Mouse (Mus musculus) ES-E14 (cell line): ENCODE results near the gene Inf2. TPM values are rescaled to one million over a fixed set of nuclear protein-coding genes. Genes with fewer than 3 reads are reported as not detected.

Experiments used
- DNase-seq: peaks from one replicate; pipeline ENCODE4 v3.0.0-alpha.2; 2013; ENCODE audit warnings: low read depth, low spot score
- H3K27ac ChIP-seq: 2 replicates; pipeline ENCODE4 v1.5.1; 2012; ENCODE audit warnings: low read depth, mild to moderate bottlenecking, low read length, moderate library complexity, mixed read lengths; ENCODE audit not compliant: poor library complexity, insufficient read depth, severe bottlenecking
- H3K36me3 ChIP-seq: 2 replicates; pipeline ENCODE4 v1.6.1; 2012; ENCODE audit warnings: mild to moderate bottlenecking, low read length, moderate library complexity, mixed read lengths; ENCODE audit not compliant: control insufficient read depth, poor library complexity, insufficient read depth, severe bottlenecking
- H3K4me1 ChIP-seq, 2 experiments: fragments of 150-350 bp in 1 of 2; sonication (generic) in 1 of 2; 2 replicates each; pipeline ENCODE4 v1.6.1; 2012; ENCODE audit warnings: low read length in 2 of 2, mild to moderate bottlenecking in 1 of 2, mixed read lengths in 1 of 2; ENCODE audit not compliant: control insufficient read depth in 2 of 2, insufficient read depth in 2 of 2, poor library complexity in 1 of 2
- H3K4me3 ChIP-seq, 2 experiments: fragments of 150-350 bp in 1 of 2; sonication (generic) in 1 of 2; 2 replicates each; pipeline ENCODE4 v1.5.1; 2012; ENCODE audit warnings: low read length in 2 of 2, low read depth in 1 of 2, mild to moderate bottlenecking in 1 of 2, mixed read lengths in 1 of 2; ENCODE audit not compliant: insufficient read depth in 1 of 2, poor library complexity in 1 of 2, severe bottlenecking in 1 of 2
- H3K9ac ChIP-seq: 2 replicates; pipeline ENCODE4 v1.6.1; 2012; ENCODE audit warnings: low read depth, mild to moderate bottlenecking, low read length, mixed read lengths; ENCODE audit not compliant: poor library complexity, insufficient read depth, severe bottlenecking
- H3K9me3 ChIP-seq: fragments of 150-350 bp; sonication (generic); 2 replicates; pipeline ENCODE4 v1.6.1; 2012; ENCODE audit warnings: low read depth, mild to moderate bottlenecking, low read length; ENCODE audit not compliant: control insufficient read depth, insufficient read depth
- CHD2 ChIP-seq: IDR thresholded peaks from 2 replicates; pipeline ENCODE4 v1.6.1; 2014; ENCODE audit warnings: mild to moderate bottlenecking, low read depth, low read length, inconsistent platforms
- HCFC1 ChIP-seq: IDR thresholded peaks from 2 replicates; pipeline ENCODE4 v1.6.1; 2012; ENCODE audit warnings: low read length, inconsistent platforms, borderline replicate concordance; ENCODE audit not compliant: insufficient read depth
- MAFK ChIP-seq: IDR thresholded peaks from 2 replicates; pipeline ENCODE4 v1.6.1; 2014; ENCODE audit warnings: mild to moderate bottlenecking, low read depth, low read length, inconsistent platforms; ENCODE audit not compliant: insufficient read depth
- ZC3H11A ChIP-seq: IDR thresholded peaks from 2 replicates; pipeline ENCODE4 v1.6.1; 2012; ENCODE audit warnings: low read depth, mild to moderate bottlenecking, inconsistent platforms, low read length, borderline replicate concordance
- ZNF384 ChIP-seq: IDR thresholded peaks from 2 replicates; pipeline ENCODE4 v1.6.1; 2012; ENCODE audit warnings: low read depth, low read length, inconsistent platforms
- in situ Hi-C, 2 experiments: fragments of 600-800 bp; cut with MboI; formaldehyde crosslinking; loops; one replicate each; pipeline ENCODE4 v1.15.1; 2025; ENCODE audit warnings: low sequenced_read_pairs in 2 of 2, inconsistent platforms in 1 of 2; ENCODE audit not compliant: unreplicated experiment in 2 of 2
- total RNA-seq: library from RNA; depleted of rRNA; stranded (reverse); fragments of 300-350 nt; gene quantifications from 2 replicates; pipeline ENCODE4 v1.2.3, GENCODE M21; 2012; rRNA removed

Gene Inf2
- total RNA-seq = 17.8 and 21.0 TPM in 2 replicates

- peak within 1 kb of the TSS; percentile 77 for H3K4me3 ChIP-seq
- peak; percentile 74 for DNase-seq
- H3K27ac ChIP-seq = no peak within 1 kb of the TSS
- H3K9ac ChIP-seq = peak within 1 kb of the TSS; percentile 72
- in situ Hi-C loops = no loop called here
- H3K4me1 ChIP-seq = peaks cover 2 to 9% of the 10 kb centered on the region in 2 experiments; a peak in 2 of 4 replicates
- no peak for TF ChIP-seq CHD2
- no peak for TF ChIP-seq ZC3H11A
- no peak for TF ChIP-seq HCFC1
- TF ChIP-seq ZNF384 = no peak
- TF ChIP-seq MAFK = no peak
- no peaks in the 10 kb centered on the region for H3K9me3 ChIP-seq
- no peaks in the 10 kb centered on the region; the same call in 1 of the 2 replicates for H3K36me3 ChIP-seq
Measured at GRCm38 (mm10) chr12:112588426-112589256, at the start of gene Inf2. Gene Inf2, plus strand, starts transcription at chr12:112588784.

DNA sequence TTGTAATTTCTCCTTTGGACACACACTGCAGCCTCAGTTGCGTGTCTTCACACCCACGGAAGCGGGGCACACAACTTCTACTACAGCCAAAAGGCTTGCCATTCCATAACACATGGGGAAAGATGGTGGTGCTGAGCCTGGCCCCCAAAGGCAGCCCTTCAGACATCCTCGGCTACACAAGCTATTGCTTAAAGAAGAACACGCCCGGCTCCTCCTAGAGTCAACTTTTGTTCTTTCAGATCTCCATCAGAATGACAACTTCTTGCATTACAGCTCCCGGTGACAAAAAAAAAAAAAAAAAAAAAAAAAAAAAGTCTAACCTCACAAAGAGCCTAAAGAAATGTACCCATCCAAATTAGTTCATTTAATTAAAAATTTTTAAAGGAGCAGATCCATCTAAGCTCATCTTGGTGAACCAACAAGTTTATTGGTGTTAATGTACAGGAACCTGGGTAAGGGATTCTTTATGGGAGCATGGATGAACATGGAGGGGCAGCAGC is 49.1 kb upstream of the Inf2 start:
- peaks cover 4 to 28% of the 10 kb centered on the region in 2 experiments; a peak in 3 of 4 replicates for H3K4me1 ChIP-seq
- H3K36me3 ChIP-seq = no peaks in the 10 kb centered on the region
- DNase-seq = no peak
- TF ChIP-seq ZNF384 (peak; percentile 95), MAFK (no peak), HCFC1 (no peak)
- H3K9me3 ChIP-seq = no peaks in the 10 kb centered on the region
- no peak overlapping the region for H3K9ac ChIP-seq
- H3K27ac ChIP-seq = no peak overlapping the region
- in situ Hi-C loops = loop anchor here in 1 of 2 experiments (25.0 kb wide), 1 partner anchor 402 kb away; the partner anchor contains the start of gene Kif26a
- H3K4me3 ChIP-seq = no peak overlapping the region

GRCm38 (mm10) chr12:112540321-112540720 is 48.3 kb upstream of the Inf2 start:
- no peak for TF ChIP-seq HCFC1
- no peak for TF ChIP-seq ZC3H11A
- TF ChIP-seq CHD2 = no peak
- Histone ChIP-seq H3K27ac (no peak overlapping the region), H3K4me1 (peaks cover 4 to 32% of the 10 kb centered on the region in 2 experiments; a peak in 3 of 4 replicates), H3K9ac (no peak overlapping the region), H3K4me3 (no peak overlapping the region), H3K9me3 (no peaks in the 10 kb centered on the region), H3K36me3 (no peaks in the 10 kb centered on the region)
- no peak for DNase-seq
- in situ Hi-C loops = loop anchor here (10.0 to 25.0 kb wide), 2 partner anchors 396 to 403 kb away; partner anchors contain the start of gene Kif26a (in 2 of the 2)

- no peaks in the 10 kb centered on the region for H3K36me3 ChIP-seq
- DNase-seq = no peak
- no peak overlapping the region for H3K27ac ChIP-seq
- H3K4me3 ChIP-seq = no peak overlapping the region
- H3K9ac ChIP-seq = no peak overlapping the region
- H3K9me3 ChIP-seq = no peaks in the 10 kb centered on the region
- no peak for TF ChIP-seq ZC3H11A
- TF ChIP-seq ZNF384 = no peak
- TF ChIP-seq MAFK = no peak
- TF ChIP-seq CHD2 = no peak
- in situ Hi-C loops = loop anchor here (10.0 to 25.0 kb wide), 2 partner anchors 397 to 404 kb away; partner anchors contain the start of gene Kif26a (in 2 of the 2)
- H3K4me1 ChIP-seq = peaks cover 4 to 33% of the 10 kb centered on the region in 2 experiments; a peak in 3 of 4 replicates
Measured at GRCm38 (mm10) chr12:112541483-112542091, 47.0 kb upstream of the Inf2 start.
